9 mouse cellular contexts compared by ENCODE assay signal in the genomic region with DNA sequence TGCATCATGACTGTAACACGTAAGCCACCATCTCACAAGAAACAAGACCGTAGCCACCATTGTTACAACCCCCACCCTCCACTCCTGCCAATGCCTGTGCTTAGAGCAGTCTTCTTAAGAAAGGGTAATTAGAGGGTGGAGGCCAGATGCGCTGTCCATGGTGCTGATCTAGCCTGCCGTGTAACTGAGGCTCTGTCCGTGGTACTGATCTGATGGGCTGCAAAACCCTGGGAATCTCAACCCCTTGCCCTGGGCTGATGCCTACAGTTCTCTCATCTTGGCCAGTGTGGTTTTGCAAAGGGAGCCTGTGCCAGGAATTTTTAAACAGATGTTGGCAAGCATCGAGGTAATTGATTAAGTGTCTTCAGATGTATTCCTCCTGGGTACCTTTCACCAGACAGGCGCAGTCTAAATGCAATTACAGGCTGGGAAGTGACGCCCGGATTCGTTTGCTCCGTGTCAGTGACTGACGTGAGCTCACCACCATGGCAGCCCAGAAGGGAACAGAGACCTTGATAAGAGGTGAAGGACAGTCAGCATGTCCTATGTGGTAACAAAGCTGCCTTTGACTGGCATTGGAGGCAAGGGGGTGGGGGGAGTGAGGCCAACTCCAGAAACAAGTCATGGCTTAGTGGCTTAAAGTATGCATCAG.
DNase-seq lines count a peak whose midpoint lies in the region; ATAC-seq and TF ChIP-seq lines count a peak whose summit lies in the region.
"Had no signal": no experiment of that assay in that cellular context is flagged by ENCODE, and none has a peak within 500 bp of the region (broad histone marks: within the 10 kb centered on the region; RNA-seq: fewer than 3 reads in every experiment).

No protein-coding gene starts in this region.

- H3K9me3 ChIP-seq in limb, embryonic 14.5 days (ENCODE audit: control insufficient read depth, low read length) = no peaks in the 10 kb centered on the region
- H3K9me3 ChIP-seq: limb, embryonic 13.5 days had no signal

- peak; percentile 83 for ATAC-seq in granulocyte monocyte progenitor cell, adult 5-6 weeks (replicated peaks; ENCODE audit: poor library complexity, severe bottlenecking)
- no peak for ATAC-seq in limb, embryonic 14.5 days (ENCODE audit: low FRiP score, low read depth)

- H3K36me3 ChIP-seq in limb, embryonic 14.5 days (ENCODE audit: control insufficient read depth, insufficient read depth, low read length) = no peaks in the 10 kb centered on the region
- H3K36me3 ChIP-seq: limb, embryonic 13.5 days had no signal

- no peak overlapping the region for H3K4me3 ChIP-seq in limb, embryonic 14.5 days (replicated peaks; ENCODE audit: low read length)
- H3K4me3 ChIP-seq: limb, embryonic 13.5 days had no signal

- TF ChIP-seq POLR2A in brain, embryonic 14.5 days (IDR thresholded peaks at IDR 0.05; ENCODE audit: borderline replicate concordance, extremely low read depth, insufficient read depth, insufficient read length, poor library complexity, severe bottlenecking) = no peak
- TF ChIP-seq POLR2A in limb, embryonic 14.5 days (IDR thresholded peaks at IDR 0.05; ENCODE audit: borderline replicate concordance, extremely low read depth, insufficient read depth, insufficient read length) = no peak

- no peaks in the 10 kb centered on the region for H3K4me1 ChIP-seq in limb, embryonic 14.5 days (ENCODE audit: control insufficient read depth, insufficient read depth, low read length)
- H3K4me1 ChIP-seq: limb, embryonic 13.5 days had no signal

- peak; percentile 68 for DNase-seq in left cerebral cortex, postnatal 4 days
- DNase-seq in left cerebral cortex, adult 9 months (ENCODE audit: low spot score in 2 of 2) = no peak
- peak; percentile 87 for DNase-seq in brain, embryonic 14.5 days (ENCODE audit: low read depth)
- DNase-seq in limb, embryonic 14.5 days (ENCODE audit: low spot score) = peak; percentile 92
- peak; percentile 3 for DNase-seq in naive thymus-derived CD4-positive, alpha-beta T cell, adult 2 months (ENCODE audit: low read depth)
- DNase-seq in urinary bladder, postnatal 25 days (ENCODE audit: low spot score) = peak; percentile 66
- DNase-seq in layer of hippocampus, adult 9-11 months = no peak

- no peaks in the 10 kb centered on the region for H3K27me3 ChIP-seq in limb, embryonic 14.5 days (ENCODE audit: control insufficient read depth, insufficient read depth, low read length)
- H3K27me3 ChIP-seq: limb, embryonic 13.5 days had no signal

- H3K27ac ChIP-seq in limb, embryonic 14.5 days (replicated peaks; ENCODE audit: low read depth, low read length) = no peak overlapping the region
- H3K27ac ChIP-seq: limb, embryonic 13.5 days had no signal

- WGBS in limb, embryonic 14.5 days = 43% methylated on average over 12 of the region's 12 CpGs

- intact Hi-C loops in left cerebral cortex, postnatal 4 days (cut with DNase I) = no loop called here

- 0 out of 2 replicates have a peak, but pooled peaks have one; percentile 3 for TF ChIP-seq CTCF in brain, embryonic 14.5 days (IDR thresholded peaks at IDR 0.05; ENCODE audit: borderline replicate concordance, extremely low read depth, insufficient read depth, insufficient read length)

- no peak overlapping the region for H3K4me2 ChIP-seq in limb, embryonic 14.5 days (replicated peaks; ENCODE audit: low read depth, low read length, severe bottlenecking)
- H3K4me2 ChIP-seq: limb, embryonic 13.5 days had no signal

- no peak overlapping the region for H3K9ac ChIP-seq in limb, embryonic 14.5 days (ENCODE audit: low read depth, low read length, severe bottlenecking)
- H3K9ac ChIP-seq: limb, embryonic 13.5 days had no signal

Comparison
In these comparisons a context has a peak if more than half of its experiments do, and no peak if none do; other contexts are left out.
1. DNase-seq: peak in left cerebral cortex, postnatal 4 days (single experiment), brain, embryonic 14.5 days (single experiment), limb, embryonic 14.5 days (single experiment), naive thymus-derived CD4-positive, alpha-beta T cell, adult 2 months (single experiment) and urinary bladder, postnatal 25 days (single experiment); none in left cerebral cortex, adult 9 months (0 of 2) and layer of hippocampus, adult 9-11 months (single experiment).